Mouse (Mus musculus) lung, postnatal 0 days (tissue): ENCODE data around the gene C1galt1c1. TPM values are rescaled to one million over a fixed set of nuclear protein-coding genes. Genes with fewer than 3 reads are reported as not detected.
A peak's percentile ranks its signal among the peaks of the same experiment; 100 is the strongest.

Experiments used
- ATAC-seq: fragments of 200-750 bp; cut with Nextera tagmentation; 2 replicates; pipeline ENCODE4 v1.8.0; 2017; ENCODE audit warnings: moderate library complexity
- DNase-seq: peaks from one replicate; pipeline ENCODE4 v3.0.0-alpha.2; 2016; ENCODE audit warnings: low spot score
- H3K27ac ChIP-seq: fragments of 300-500 bp; sonication (generic); 2 replicates; pipeline ENCODE4 v1.5.1; 2014; ENCODE audit warnings: antibody characterized with exemption, mild to moderate bottlenecking, low read length, mixed read lengths
- H3K27me3 ChIP-seq: fragments of 300-500 bp; sonication (generic); replicated peaks from 2 replicates; pipeline ENCODE4 v1.6.1; 2014; ENCODE audit warnings: low read length, mixed read lengths; ENCODE audit not compliant: insufficient read depth
- H3K36me3 ChIP-seq: fragments of 300-500 bp; sonication (generic); 2 replicates; pipeline ENCODE4 v1.6.1; 2014; ENCODE audit warnings: low read length, mixed read lengths; ENCODE audit not compliant: insufficient read depth
- H3K4me1 ChIP-seq: fragments of 300-500 bp; sonication (generic); 2 replicates; pipeline ENCODE4 v1.6.1; 2014; ENCODE audit warnings: antibody characterized with exemption, low read depth, low read length, mixed read lengths; ENCODE audit not compliant: insufficient read depth
- H3K4me2 ChIP-seq: fragments of 300-500 bp; sonication (generic); replicated peaks from 2 replicates; pipeline ENCODE4 v1.6.1; 2014; ENCODE audit warnings: low read depth, mild to moderate bottlenecking, low read length, moderate library complexity, mixed read lengths
- H3K4me3 ChIP-seq: fragments of 300-500 bp; sonication (generic); 2 replicates; pipeline ENCODE4 v1.5.1; 2014; ENCODE audit warnings: low read depth, low read length
- H3K9ac ChIP-seq: fragments of 300-500 bp; sonication (generic); replicated peaks from 2 replicates; pipeline ENCODE4 v1.6.1; 2014; ENCODE audit warnings: low read depth, mild to moderate bottlenecking
- H3K9me3 ChIP-seq: fragments of 300-500 bp; sonication (generic); 2 replicates; pipeline ENCODE4 v1.6.1; 2016; ENCODE audit warnings: low read length, mixed read lengths
- CTCF ChIP-seq: IDR thresholded peaks from 2 replicates; pipeline ENCODE4 v1.5.1; 2016; ENCODE audit warnings: antibody characterized with exemption, mild to moderate bottlenecking
- EP300 ChIP-seq: IDR thresholded peaks from 2 replicates; pipeline ENCODE4 v1.6.1; 2016; ENCODE audit warnings: antibody characterized with exemption, mild to moderate bottlenecking, control low read depth
- whole genome bisulfite sequencing: fragments of 180-500 bp; shearing (Covaris S2); extraction: QIAGEN DNeasy Blood & Tissue Kit; methylation state at CpG from one replicate; pipeline ENCODE4 v1.1.7; 2014; 5-methylcytosine and 5-hydroxymethylcytosine counted together
- polyA plus RNA-seq: library from polyadenylated mRNA; unstranded; fragments of >200 nt; fragmentation: Nextera tagmentation; extraction: Ambion mirVana; gene quantifications from 2 replicates; pipeline ENCODE4 v1.2.1, GENCODE M21; 2015

C1galt1c1 gene
- 59.0 and 70.6 TPM in 2 replicates for polyA plus RNA-seq

GRCm38 (mm10) chrX:38634801-38635637, at the start of gene C1galt1c1:
Gene C1galt1c1 (minus strand): TSS chrX:38635087.
- H3K4me2 ChIP-seq = peak within 1 kb of the TSS; percentile 47
- ATAC-seq = peak; percentile 99
- H3K27ac ChIP-seq = peak within 1 kb of the TSS; percentile 90
- H3K27me3 ChIP-seq = no peaks in the 10 kb centered on the region
- no peaks in the 10 kb centered on the region for H3K36me3 ChIP-seq
- TF ChIP-seq CTCF = peak; percentile 24; the same call in 1 of the 2 replicates
- no peak for TF ChIP-seq EP300
- WGBS = 16% methylated on average over 20 of the region's 43 CpGs
- peak within 1 kb of the TSS; percentile 45 for H3K4me3 ChIP-seq
- peak within 1 kb of the TSS; percentile 63; the same call in 1 of the 2 replicates for H3K9ac ChIP-seq
- DNase-seq = peak; percentile 96
- H3K4me1 ChIP-seq = no peaks in the 10 kb centered on the region
- no peaks in the 10 kb centered on the region for H3K9me3 ChIP-seq

- Histone ChIP-seq H3K4me3 (no peak overlapping the region), H3K4me1 (no peaks in the 10 kb centered on the region), H3K36me3 (no peaks in the 10 kb centered on the region), H3K27me3 (no peaks in the 10 kb centered on the region), H3K9me3 (no peaks in the 10 kb centered on the region), H3K27ac (no peak overlapping the region), H3K4me2 (no peak overlapping the region), H3K9ac (no peak overlapping the region)
- WGBS = 31% methylated on average over 2 of the region's 2 CpGs
- no peak for DNase-seq
- no peak for ATAC-seq
- TF ChIP-seq CTCF (no peak), EP300 (no peak)
These were observed 47.1 kb upstream of the C1galt1c1 start for GRCm38 (mm10) chrX:38681972-38682371.

GRCm38 (mm10) chrX:38669111-38669903, 34.4 kb upstream of the C1galt1c1 start:
- DNase-seq = no peak
- TF ChIP-seq CTCF = no peak
- TF ChIP-seq EP300 = no peak

GRCm38 (mm10) chrX:38656206-38656883, 21.5 kb upstream of the C1galt1c1 start:
- no peak overlapping the region for H3K27ac ChIP-seq
- no peaks in the 10 kb centered on the region for H3K27me3 ChIP-seq
- TF ChIP-seq EP300 (no peak), CTCF (no peak)
- WGBS = 70% methylated on average over 4 of the region's 4 CpGs
- no peak for ATAC-seq
- no peak overlapping the region for H3K9ac ChIP-seq
- no peaks in the 10 kb centered on the region for H3K9me3 ChIP-seq
- DNase-seq = no peak
- H3K36me3 ChIP-seq = no peaks in the 10 kb centered on the region
- H3K4me1 ChIP-seq = no peaks in the 10 kb centered on the region
- no peak overlapping the region for H3K4me3 ChIP-seq
- no peak overlapping the region for H3K4me2 ChIP-seq

More at GRCm38 (mm10) chrX:38669111-38669903, 34.4 kb upstream of the C1galt1c1 start:
- H3K4me2 ChIP-seq = no peak overlapping the region
- H3K27me3 ChIP-seq = no peaks in the 10 kb centered on the region
- H3K4me3 ChIP-seq = no peak overlapping the region
- H3K27ac ChIP-seq = no peak overlapping the region
- no peak for ATAC-seq
- no peak overlapping the region for H3K9ac ChIP-seq
- 56% methylated on average over 6 of the region's 6 CpGs for WGBS
- H3K4me1 ChIP-seq = no peaks in the 10 kb centered on the region
- no peaks in the 10 kb centered on the region for H3K9me3 ChIP-seq
- no peaks in the 10 kb centered on the region for H3K36me3 ChIP-seq

GRCm38 (mm10) chrX:38654681-38655080, 19.8 kb upstream of the C1galt1c1 start:
- Histone ChIP-seq H3K4me2 (no peak overlapping the region), H3K9ac (no peak overlapping the region), H3K36me3 (no peaks in the 10 kb centered on the region), H3K4me3 (no peak overlapping the region), H3K27me3 (no peaks in the 10 kb centered on the region), H3K27ac (no peak overlapping the region), H3K4me1 (no peaks in the 10 kb centered on the region), H3K9me3 (no peaks in the 10 kb centered on the region)
- DNase-seq = no peak
- 81% methylated on average over 5 of the region's 5 CpGs for WGBS
- no peak for TF ChIP-seq EP300
- TF ChIP-seq CTCF = peak; percentile 57
- ATAC-seq = no peak

- Histone ChIP-seq H3K4me2 (no peak overlapping the region), H3K4me3 (no peak overlapping the region), H3K4me1 (no peaks in the 10 kb centered on the region), H3K36me3 (no peaks in the 10 kb centered on the region), H3K27me3 (no peaks in the 10 kb centered on the region), H3K9ac (no peak overlapping the region), H3K9me3 (no peaks in the 10 kb centered on the region), H3K27ac (no peak overlapping the region)
- ATAC-seq = no peak
- WGBS = 71% methylated on average over 1 of the region's 1 CpGs
- TF ChIP-seq CTCF = 0 out of 2 replicates have a peak, but pooled peaks have one; percentile 15
- no peak for TF ChIP-seq EP300
- no peak for DNase-seq
These were observed 18.3 kb upstream of the C1galt1c1 start for GRCm38 (mm10) chrX:38653181-38653580.
